Mouse (Mus musculus): Measurements from ENCODE around the gene Morc1.

Gene Morc1

DNA sequence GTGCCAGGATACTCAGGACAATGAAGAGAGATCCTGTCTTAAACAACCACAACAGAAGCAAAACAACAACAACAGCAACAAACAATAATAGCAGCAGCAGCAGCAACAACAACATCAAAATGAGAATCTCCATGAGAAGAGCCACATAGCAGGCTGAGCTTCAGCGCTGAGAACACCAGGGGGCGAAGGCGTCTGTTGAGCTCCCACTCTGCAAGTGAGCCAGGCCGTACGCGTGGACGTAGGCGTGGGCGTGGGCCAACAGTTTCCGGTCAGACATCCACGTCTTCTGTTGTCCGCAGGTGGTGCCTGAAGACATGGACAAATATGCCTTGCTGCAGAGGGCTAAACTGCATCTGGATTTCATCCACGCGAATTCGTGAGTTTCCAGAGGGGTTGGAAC lies at the start of gene Morc1:
Gene Morc1, plus strand, starts transcription at position 211 of the 400 bp plus-strand sequence.
- in situ Hi-C loops (cut with MboI; ENCODE audit: unreplicated experiment in 2 of 2), result no loop called here

- in situ Hi-C loops (cut with MboI; ENCODE audit: unreplicated experiment in 2 of 2), result no loop called here
Observed at GRCm38 (mm10) chr16:48383582-48384257, 47.3 kb upstream of the Morc1 start.

DNA sequence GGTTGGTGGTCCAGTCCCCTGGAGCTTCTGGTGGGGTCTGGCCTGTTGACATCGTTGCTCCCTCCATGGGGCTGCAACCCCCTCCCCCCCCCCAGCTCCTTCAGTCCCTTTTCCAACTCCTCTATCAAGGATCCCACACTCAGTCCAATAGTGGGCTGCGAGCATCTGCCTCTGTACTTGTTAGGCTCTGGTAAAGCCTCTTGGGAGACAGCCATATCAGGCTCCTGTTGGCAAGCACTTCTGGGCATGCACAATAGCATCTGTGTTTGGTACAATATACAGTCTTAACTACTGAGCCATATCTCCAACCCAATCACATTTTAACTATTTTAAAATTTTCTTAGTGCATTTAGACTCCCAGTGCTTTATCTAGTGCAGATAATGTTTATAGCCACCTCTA lies 44.1 kb upstream of the Morc1 start:
- in situ Hi-C loops (cut with MboI; ENCODE audit: unreplicated experiment in 2 of 2), result no loop called here

- in situ Hi-C loops (cut with MboI; ENCODE audit: unreplicated experiment in 2 of 2), result no loop called here
Observed at GRCm38 (mm10) chr16:48395278-48395677, 35.8 kb upstream of the Morc1 start.

- in situ Hi-C loops (cut with MboI; ENCODE audit: unreplicated experiment in 2 of 2), result no loop called here
Observed at GRCm38 (mm10) chr16:48402963-48403362, 28.1 kb upstream of the Morc1 start.

GRCm38 (mm10) chr16:48403423-48403822 lies 27.6 kb upstream of the Morc1 start:
- in situ Hi-C loops (cut with MboI; ENCODE audit: unreplicated experiment in 2 of 2), result no loop called here

DNA sequence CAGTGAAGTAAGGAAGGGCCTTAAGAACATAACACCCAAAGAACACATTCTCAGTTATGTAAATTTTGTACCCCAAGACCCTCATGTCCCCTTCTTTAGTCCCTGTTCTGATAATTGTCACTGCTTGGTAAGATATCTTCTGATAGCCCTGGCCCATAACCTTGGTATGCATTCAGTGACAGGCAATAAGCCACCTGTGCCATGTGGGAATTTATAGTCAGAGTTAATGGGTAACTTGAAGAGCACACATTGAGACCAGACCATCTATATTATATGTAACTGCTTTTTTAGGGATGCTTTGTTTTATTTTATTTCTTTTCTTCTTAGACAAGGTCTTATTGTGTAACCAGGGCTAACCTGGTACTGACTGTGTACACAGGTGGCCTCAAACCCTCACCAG lies 27.0 kb upstream of the Morc1 start:
- in situ Hi-C loops (cut with MboI; ENCODE audit: unreplicated experiment in 2 of 2), result no loop called here

DNA sequence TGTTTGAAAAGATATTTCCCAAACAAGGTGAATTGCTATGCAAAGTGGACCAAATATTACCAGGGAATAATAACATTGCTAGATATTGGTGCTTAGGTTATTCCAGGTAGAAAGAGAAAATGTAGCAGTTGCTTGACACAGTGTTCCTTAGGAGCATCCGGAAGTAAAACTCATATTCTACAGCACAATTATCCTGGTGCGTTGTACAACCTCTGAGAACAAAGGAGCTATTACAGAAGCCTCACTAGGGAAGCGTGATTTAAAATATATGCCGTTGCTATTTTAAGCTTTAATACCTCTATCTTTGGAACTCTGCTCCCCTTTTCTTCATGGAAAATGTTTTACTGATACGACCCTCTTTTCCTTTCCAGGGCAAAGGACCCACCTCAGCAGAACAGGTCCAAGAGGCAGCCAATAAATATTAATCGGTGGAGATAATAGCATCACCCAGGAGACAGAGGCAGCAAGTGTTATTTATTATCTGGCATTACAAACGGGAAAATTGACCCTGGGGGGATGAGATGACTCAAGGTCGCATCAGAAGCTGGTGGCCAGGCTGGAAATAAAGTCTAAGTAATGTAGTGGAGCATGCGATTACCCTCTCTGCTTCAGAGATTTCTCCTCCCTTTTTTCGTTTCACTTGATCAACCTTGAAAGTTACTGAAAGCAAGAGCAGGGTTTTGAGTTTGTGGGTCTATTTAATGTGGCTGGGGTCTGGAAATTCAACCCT lies 25.2 kb upstream of the Morc1 start:
- in situ Hi-C loops (cut with MboI; ENCODE audit: unreplicated experiment in 2 of 2), result no loop called here

DNA sequence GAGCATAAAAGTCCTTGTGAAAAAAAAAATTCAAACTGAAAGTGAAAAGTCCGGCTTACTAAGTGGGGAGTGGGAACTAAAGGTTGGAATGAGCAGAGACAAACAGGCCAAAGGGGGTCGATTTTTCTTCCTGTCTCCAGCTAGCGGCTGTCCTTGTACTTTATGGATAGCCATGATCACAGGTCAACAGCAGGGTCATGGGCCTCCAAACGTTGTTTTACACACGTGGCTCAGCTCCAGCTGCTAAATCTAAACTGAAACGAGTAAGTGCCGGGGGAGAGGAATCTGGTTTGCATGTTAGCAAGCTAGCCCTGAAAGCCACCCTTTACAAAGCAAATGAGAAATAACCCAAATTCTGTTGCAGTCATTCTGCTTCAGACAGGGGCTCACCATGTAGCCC lies 21.5 kb upstream of the Morc1 start:
- in situ Hi-C loops (cut with MboI; ENCODE audit: unreplicated experiment in 2 of 2), result no loop called here

DNA sequence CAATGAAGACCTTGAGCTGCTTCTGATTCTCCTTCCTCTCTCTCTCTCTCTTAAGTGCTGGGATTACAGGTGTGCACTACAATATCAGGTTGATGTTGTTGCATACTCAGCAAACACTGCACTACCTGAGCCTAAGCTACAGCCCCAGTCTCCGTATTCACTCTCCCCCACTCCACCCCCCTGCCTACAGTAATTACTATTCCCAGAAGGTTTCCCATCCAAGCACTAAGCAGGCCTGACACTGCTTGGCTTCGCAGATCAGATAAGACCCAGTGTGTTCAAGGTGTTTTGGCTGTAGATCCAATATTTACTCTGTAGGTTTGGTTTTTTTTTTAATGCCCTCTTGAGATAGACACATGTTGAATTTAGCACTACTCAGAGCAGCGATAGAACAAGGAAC lies 20.9 kb upstream of the Morc1 start:
- in situ Hi-C loops (cut with MboI; ENCODE audit: unreplicated experiment in 2 of 2), result no loop called here

DNA sequence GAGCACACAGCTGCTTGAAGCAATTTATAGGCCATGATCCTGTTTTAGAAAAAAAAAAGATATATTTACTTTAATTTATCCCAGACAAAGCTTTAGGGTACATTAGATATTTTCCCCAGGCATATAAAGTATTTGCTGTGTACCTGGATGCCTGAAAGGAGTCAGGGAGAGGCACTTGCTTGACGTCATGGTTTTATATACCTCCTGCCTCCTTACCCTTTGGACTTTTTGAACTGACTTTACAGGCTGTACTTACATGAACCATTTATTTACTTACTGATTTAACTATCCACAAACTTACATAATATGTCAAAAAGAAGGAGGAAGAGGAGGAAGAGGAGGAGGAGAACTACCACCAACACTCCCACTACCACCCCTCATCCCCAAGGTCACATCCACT lies 18.8 kb upstream of the Morc1 start, which contains the start of gene Gm5485:
Gene Gm5485, minus strand, starts transcription at position 171 of the 400 bp plus-strand sequence.
- in situ Hi-C loops (cut with MboI; ENCODE audit: unreplicated experiment in 2 of 2), result no loop called here

DNA sequence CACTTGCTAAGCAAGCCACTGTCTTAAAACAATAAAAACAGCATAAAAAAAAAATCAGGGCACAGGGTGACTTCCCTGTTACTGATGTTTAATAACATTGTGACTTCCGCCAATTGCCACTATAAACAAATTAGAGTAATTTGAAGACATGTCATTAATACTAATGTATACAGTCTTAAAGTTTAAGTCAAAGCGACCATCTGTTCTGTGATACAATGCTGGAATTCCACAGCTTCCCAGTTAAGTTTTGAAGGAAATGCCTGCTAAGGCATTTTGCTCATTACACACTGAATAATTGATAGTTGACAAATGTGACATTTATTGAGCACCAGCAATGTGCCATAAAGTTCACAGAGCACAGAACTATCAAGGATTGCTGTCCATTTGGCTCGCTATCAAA lies 12.5 kb upstream of the Morc1 start:
- in situ Hi-C loops (cut with MboI; ENCODE audit: unreplicated experiment in 2 of 2), result no loop called here

DNA sequence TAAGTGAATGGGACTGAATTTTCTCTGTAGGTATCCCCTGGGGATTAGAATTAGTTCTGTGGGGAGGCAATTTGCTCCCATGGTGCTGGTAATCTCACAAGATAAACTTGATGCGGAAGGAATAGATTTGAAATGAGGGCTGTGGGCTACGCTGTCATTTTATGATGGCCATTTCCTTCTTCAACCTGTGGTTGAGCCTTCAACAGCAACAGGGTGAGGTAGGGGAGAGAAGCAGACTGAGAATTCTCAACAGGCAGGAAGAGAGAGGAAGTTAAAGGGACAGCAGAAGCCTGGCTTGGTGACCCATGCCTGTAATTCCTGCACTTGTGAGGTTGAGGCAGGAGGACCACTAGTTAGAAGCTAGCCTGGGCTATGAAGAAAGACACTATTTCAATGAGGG lies 12.0 kb upstream of the Morc1 start:
- in situ Hi-C loops (cut with MboI; ENCODE audit: unreplicated experiment in 2 of 2), result no loop called here

DNA sequence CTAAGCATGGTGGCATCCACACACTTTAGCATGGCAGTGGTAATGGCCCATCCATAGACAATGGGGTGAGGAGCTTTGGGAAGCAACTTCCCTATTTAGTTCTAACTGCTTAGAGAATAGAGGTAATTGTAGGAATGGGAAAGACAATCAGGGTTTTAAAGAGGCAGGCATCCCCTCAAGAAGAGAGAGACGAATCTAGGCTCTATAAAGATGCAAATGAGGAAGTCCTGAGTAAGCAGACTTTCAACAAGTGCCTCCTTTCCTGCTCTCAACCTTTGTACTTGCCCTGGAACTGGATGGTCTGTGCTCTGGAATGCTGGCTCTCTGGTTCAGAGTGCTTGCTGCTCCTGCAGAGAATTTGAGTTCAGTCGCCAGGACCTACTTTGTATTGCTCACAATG lies 8.5 kb upstream of the Morc1 start:
- in situ Hi-C loops (cut with MboI; ENCODE audit: unreplicated experiment in 2 of 2), result no loop called here

GRCm38 (mm10) chr16:48424069-48424468 lies 7.0 kb upstream of the Morc1 start:
- in situ Hi-C loops (cut with MboI; ENCODE audit: unreplicated experiment in 2 of 2), result no loop called here

- in situ Hi-C loops (cut with MboI; ENCODE audit: unreplicated experiment in 2 of 2), result no loop called here
Observed at GRCm38 (mm10) chr16:48429427-48429826, 1.6 kb upstream of the Morc1 start.

DNA sequence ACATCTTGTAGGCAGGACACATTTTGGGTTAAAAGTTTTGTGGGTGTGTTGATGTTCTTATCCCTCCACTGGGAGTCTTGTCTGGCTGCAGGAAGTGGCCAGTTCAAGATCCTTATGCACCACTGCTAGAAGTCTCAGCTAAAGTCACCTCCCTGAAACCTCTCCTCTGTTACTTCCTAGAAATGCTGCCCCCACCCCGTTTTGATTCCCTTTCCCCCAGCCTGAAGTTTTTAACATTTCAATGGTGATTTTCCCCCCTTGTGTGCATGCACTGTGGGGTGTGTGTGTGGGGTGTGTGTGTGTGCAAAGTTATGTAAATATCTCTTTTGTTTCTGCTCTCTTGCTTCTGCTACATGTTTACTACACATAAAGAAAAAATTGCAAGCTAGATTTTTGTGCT lies 4.4 kb downstream of the Morc1 start:
- in situ Hi-C loops (cut with MboI; ENCODE audit: unreplicated experiment in 2 of 2), result no loop called here

GRCm38 (mm10) chr16:48437476-48437875 lies 6.4 kb downstream of the Morc1 start:
- in situ Hi-C loops (cut with MboI; ENCODE audit: unreplicated experiment in 2 of 2), result no loop called here

DNA sequence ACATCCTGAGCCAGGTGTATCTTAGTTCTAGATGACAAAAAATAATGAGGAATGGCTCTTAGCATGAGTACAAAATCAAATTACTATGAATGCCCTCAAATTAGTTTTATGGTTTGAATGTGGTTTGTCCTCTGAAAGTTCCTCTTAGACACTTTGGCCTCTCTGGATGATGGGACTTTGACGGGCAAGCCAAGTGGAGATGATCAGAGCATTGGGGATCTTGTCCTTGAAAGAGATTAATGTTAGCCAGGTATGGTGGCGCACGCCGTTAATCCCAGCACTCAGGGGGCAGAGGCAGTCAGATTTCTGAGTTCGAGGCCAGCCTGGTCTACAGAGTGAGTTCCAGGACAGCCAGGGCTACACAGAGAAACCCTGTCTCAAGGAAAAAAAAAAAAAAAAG lies 13.6 kb downstream of the Morc1 start:
- in situ Hi-C loops (cut with MboI; ENCODE audit: unreplicated experiment in 2 of 2), result no loop called here

- in situ Hi-C loops (cut with MboI; ENCODE audit: unreplicated experiment in 2 of 2), result no loop called here
Observed at GRCm38 (mm10) chr16:48446161-48446925, 15.3 kb downstream of the Morc1 start.

GRCm38 (mm10) chr16:48453264-48453663 lies 22.2 kb downstream of the Morc1 start:
- in situ Hi-C loops (cut with MboI; ENCODE audit: unreplicated experiment in 2 of 2), result no loop called here

GRCm38 (mm10) chr16:48473396-48473795 lies 42.4 kb downstream of the Morc1 start:
- in situ Hi-C loops (cut with MboI; ENCODE audit: unreplicated experiment in 2 of 2), result no loop called here
